Mouse (Mus musculus) kidney, adult 18-20 months (tissue): ENCODE measurements at regions not wholly inside any gene's neighbourhood (a gene's known extent, or its start where the extent isn't known, plus 50 kb on each side); places are given as distances from the start of the nearest gene placed in this dataset.

ENCODE experiments used
- DNase-seq: peaks from one replicate; pipeline ENCODE4 v3.0.0; 2021

GRCm38 (mm10) chr5:74882563-74882962 lies 162.0 kb downstream of the Chic2 start:
- DNase-seq, result no peak

DNA sequence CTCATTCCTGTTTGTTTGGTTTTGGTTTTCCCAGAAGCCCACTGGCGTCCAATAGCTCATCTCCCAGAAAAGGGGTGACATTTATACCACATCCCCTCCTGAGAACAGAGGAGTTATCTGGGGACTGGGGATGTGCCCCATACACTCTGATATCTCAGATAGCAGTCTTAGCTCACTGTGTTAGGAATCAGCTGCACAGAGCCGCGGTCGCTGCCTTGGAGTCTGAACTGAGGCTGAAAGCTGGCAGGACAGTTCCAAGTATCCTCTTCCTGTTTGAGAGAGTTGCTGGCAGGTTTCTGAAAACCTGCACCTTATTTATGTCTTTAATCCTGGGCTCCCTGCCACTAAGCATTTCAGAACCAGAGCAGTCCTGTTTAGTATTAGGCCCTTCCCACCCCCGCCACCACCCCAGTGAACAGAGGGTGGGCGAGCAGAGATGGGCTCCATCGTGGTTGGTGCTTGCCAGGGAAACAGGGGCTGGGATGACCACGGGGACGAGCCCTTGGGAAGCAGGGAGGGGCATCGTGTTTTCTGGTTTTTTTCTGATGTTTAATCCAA lies 163.8 kb downstream of the Chic2 start:
- DNase-seq, result no peak

DNA sequence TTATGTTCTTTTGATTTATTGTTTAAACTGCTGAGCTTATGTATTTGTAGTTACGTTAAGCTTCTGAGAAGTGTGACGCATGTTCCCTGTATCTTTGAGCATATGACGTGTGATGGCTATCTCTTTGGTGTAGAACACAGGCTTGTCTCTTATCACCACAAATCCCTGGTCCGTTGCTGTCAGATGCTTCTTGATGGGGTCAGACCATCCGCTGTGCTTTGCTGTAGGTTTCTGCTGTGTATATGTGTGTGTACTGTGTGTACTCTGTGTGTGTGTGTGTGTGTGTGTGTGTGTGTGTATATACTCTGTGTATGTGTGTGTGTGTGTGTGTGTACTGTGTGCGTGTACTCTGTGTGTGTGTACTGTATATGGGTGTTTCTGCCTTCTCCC lies 164.5 kb downstream of the Chic2 start:
- no peak for DNase-seq

- DNase-seq, result no peak
These were observed 165.2 kb downstream of the Chic2 start for GRCm38 (mm10) chr5:74879098-74880047.

GRCm38 (mm10) chr5:74877595-74877994 lies 167.0 kb downstream of the Chic2 start:
- no peak for DNase-seq

- no peak for DNase-seq
These were observed 167.4 kb downstream of the Chic2 start for GRCm38 (mm10) chr5:74877185-74877584.

- peak; percentile 45 for DNase-seq
These were observed 169.9 kb downstream of the Chic2 start for GRCm38 (mm10) chr5:74874691-74875090.

DNA sequence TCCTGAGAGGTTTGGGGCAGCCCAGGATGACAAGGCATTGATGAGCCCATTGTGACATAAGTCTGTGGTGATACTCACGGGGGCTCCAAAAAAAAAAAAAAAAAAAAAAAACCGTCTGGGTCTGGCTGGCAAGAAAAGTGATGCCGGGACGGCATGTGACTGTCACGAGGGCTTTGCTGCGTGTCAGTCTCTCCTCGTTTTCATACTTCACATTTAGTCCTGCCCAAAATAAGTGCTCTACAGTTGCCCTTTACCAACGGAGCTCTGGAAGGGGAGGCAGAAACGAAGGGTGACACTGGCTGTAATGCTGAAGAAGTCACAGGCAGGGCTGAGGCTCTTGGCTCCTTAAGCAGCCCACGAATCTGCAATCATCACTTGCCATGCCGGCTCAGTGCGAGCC lies 167.9 kb upstream of the Lnx1 start:
- DNase-seq, result no peak

- no peak for DNase-seq
These were observed 164.5 kb upstream of the Lnx1 start for GRCm38 (mm10) chr5:74867113-74867785.

GRCm38 (mm10) chr5:74866697-74867096 lies 164.0 kb upstream of the Lnx1 start:
- DNase-seq, result no peak

DNA sequence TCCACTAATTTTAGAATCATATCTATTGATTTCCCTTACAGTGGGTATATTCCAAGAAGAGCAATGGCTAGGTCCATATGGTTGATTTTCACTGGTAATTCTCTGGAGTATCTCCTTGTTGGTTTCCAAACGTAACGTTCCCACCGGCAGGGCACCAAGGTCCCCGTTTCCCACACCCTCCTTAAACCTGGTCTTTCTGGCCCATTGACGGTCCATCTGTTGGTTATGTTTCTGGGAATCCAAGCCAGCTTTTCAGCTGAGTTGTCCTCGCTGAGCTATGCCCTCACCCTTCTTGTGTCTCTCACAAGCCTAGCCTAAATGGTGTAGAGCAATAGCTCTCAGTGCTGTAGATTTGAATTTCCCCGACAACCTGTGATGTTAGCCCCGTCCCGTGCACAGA lies 162.7 kb upstream of the Lnx1 start:
- DNase-seq, result no peak

DNA sequence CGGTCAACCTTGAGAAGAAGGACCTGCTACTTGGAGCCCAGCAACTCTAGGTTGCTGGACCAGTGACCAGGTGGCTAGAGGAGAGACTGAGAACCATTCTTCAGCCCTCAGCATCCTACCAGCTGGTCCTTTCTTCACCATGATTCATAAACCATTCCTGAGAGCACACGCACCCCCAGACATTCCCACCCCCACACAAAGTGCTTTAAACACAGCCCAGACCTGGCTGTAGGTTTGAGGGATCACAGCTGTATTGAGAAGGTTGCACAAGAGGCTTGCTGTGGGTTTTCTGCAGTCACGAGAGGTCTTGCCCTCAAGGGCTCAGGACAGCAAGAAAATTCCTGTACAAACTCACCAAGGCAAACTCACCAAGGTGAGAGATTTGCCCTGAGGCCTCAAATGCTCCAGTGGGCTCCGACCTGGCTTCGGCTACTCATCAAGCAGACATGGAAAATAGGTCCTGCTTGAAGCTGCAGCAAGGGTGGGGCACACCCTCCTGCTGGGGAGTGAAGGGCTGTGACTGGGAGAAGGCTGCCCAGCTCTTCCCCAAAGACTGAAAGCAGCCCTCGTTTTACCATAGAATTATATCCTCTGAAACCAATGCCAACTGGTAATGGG lies 161.9 kb upstream of the Lnx1 start:
- peak; percentile 15 for DNase-seq

GRCm38 (mm10) chr5:74861297-74861696 lies 158.6 kb upstream of the Lnx1 start:
- DNase-seq, result no peak

DNA sequence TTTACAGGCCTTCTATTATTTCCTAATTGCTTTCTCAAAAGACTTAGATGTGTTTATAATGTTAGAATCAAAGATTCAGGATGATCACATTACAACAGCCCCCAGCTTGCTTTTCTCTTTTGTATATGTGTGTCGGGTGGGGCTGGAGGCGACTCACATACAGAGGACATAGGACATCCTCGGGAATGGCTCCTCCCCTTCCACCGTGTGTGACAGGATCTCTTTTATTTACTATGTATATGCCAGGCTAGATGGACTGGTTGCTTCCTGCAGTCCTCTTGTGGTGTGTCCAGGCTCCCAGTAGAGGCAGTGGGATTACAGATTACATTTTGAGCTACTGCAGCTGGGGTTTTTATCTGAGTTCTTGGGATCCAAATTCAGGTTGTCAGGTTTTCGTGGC lies 155.1 kb upstream of the Lnx1 start:
- no peak for DNase-seq

DNA sequence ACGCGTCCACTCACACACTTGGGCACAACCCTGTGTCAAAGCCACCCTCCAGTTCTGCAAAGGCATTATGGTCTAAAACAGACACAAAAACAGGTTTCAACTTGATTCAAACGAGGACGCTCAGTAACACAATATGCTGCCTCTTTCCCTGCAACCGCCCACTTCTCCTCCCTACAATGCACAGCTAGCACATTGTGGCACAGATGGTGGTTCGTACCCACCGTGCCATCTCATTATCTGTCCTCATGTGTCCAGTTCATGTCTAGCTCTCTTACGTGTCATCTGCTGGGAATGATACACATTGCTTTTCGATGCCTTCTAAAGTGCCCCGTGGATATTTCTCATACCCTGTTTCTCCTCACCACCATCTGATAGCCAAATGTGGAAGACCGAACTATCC lies 154.4 kb upstream of the Lnx1 start:
- DNase-seq, result no peak

- DNase-seq, result no peak
These were observed 145.1 kb upstream of the Lnx1 start for GRCm38 (mm10) chr5:74847824-74848223.

GRCm38 (mm10) chr5:74846674-74847073 lies 144.0 kb upstream of the Lnx1 start:
- DNase-seq, result no peak

- DNase-seq, result no peak
These were observed 131.7 kb upstream of the Lnx1 start for GRCm38 (mm10) chr5:74834401-74834800.

DNA sequence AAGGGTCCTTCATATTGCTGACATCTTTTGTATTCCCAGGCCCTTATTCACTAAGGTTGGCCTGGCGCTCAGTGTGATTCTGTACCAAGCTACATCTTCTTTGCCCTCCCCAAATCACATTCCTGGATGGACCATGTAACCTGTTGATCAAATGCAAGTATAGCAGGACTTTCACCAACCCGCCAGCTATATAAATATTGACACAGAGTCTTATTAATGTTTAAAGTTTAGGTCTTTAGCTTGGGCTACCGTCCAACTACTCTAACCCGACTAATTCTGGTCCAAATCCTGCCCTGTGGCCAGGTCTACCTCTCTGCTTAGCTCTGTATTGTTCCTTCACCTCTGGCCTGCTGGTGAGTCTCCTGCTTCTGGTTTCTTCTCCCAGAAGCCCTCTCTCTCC lies 131.2 kb upstream of the Lnx1 start:
- DNase-seq, result no peak

GRCm38 (mm10) chr5:74832011-74832410 lies 129.3 kb upstream of the Lnx1 start:
- DNase-seq, result no peak

DNA sequence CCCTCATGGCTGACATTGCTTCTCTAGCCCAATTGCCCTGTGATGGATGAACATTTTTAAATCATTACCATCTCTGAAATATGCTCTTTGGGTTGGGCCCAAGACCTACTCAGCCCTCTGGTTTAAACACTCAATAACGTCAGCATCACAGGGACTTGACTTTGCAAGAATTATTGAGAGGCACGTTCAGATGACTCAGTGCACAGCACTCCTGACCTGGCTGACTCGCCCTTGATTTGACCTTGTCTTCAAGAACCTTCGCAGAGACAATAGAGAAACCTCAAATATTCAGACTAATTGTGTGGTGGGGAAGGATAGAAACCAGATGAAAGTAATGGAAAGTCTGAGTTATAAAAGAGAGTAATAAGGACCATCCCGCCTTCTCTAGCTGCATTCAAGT lies 127.9 kb upstream of the Lnx1 start:
- no peak for DNase-seq

GRCm38 (mm10) chr5:74829003-74829402 lies 126.3 kb upstream of the Lnx1 start:
- DNase-seq, result no peak

- no peak for DNase-seq
These were observed 125.2 kb upstream of the Lnx1 start for GRCm38 (mm10) chr5:74827944-74828343.
